Mouse (Mus musculus) CH12.LX (cell line): ENCODE results near the gene Immp2l. TPM values are rescaled to one million over a fixed set of nuclear protein-coding genes. Genes with fewer than 3 reads are reported as not detected.
"Not testable (repeated sequence)": the region's sequence is repeated elsewhere in the genome, so short reads cannot be mapped to it uniquely, and the experiment has no call there.

Experiments used
- DNase-seq: peaks from one replicate; pipeline ENCODE4 v3.0.0-alpha.2; 2013; ENCODE audit errors: extremely low read depth
- H3K27ac ChIP-seq: 2 replicates; pipeline ENCODE4 v1.5.1; 2012; ENCODE audit warnings: low read depth, mild to moderate bottlenecking, control low read depth, moderate library complexity; ENCODE audit not compliant: insufficient read depth
- H3K27me3 ChIP-seq: replicated peaks from 2 replicates; pipeline ENCODE3; 2012; ENCODE audit warnings: inconsistent platforms
- H3K36me3 ChIP-seq, 2 experiments: replicated peaks in 1 of 2; 2 replicates each; pipeline versions ENCODE3 to v1.6.1; 2012; ENCODE audit warnings: inconsistent platforms in 1 of 2, low read length in 1 of 2, mild to moderate bottlenecking in 1 of 2, mixed read lengths in 1 of 2, moderate library complexity in 1 of 2; ENCODE audit not compliant: control insufficient read depth in 1 of 2, insufficient read depth in 1 of 2
- H3K4me1 ChIP-seq, 2 experiments: 2 replicates each; pipeline ENCODE4 v1.6.1; 2012; ENCODE audit warnings: inconsistent platforms in 1 of 2, moderate library complexity in 1 of 2; ENCODE audit not compliant: insufficient read depth in 2 of 2, control insufficient read depth in 1 of 2
- H3K4me2 ChIP-seq: 2 replicates; pipeline ENCODE4 v1.6.1; 2012; ENCODE audit warnings: low read depth, mild to moderate bottlenecking, control low read depth; ENCODE audit not compliant: poor library complexity, insufficient read depth, severe bottlenecking
- H3K4me3 ChIP-seq, 3 experiments: fragments of 150-350 bp in 1 of 3; sonication (generic) in 1 of 3; replicated peaks in 1 of 3; 2 replicates each; pipeline versions ENCODE3 to v1.5.1; 2011 to 2012; ENCODE audit warnings: low read depth in 2 of 3, low read length in 2 of 3, mild to moderate bottlenecking in 2 of 3, moderate library complexity in 2 of 3, control low read depth in 1 of 3, improper control_type of control experiment in 1 of 3, inconsistent platforms in 1 of 3, mixed read lengths in 1 of 3; ENCODE audit not compliant: poor library complexity in 1 of 3
- H3K79me2 ChIP-seq: replicated peaks from 2 replicates; pipeline ENCODE4 v1.6.1; 2012; ENCODE audit warnings: mild to moderate bottlenecking, moderate library complexity; ENCODE audit not compliant: control insufficient read depth, poor library complexity, insufficient read depth, severe bottlenecking; ENCODE audit errors: extremely low read depth
- H3K9ac ChIP-seq: 2 replicates; pipeline ENCODE4 v1.6.1; 2012; ENCODE audit warnings: low read depth, mild to moderate bottlenecking, control low read depth, moderate library complexity; ENCODE audit not compliant: insufficient read depth
- H3K9me3 ChIP-seq: replicated peaks from 2 replicates; pipeline ENCODE3; 2012; ENCODE audit warnings: low read length, inconsistent platforms, mixed read lengths
- CHD1 ChIP-seq: IDR thresholded peaks from 2 replicates; pipeline ENCODE4 v1.6.1; 2012; ENCODE audit warnings: low read depth, low read length, improper control_type of control experiment, inconsistent platforms
- CHD2 ChIP-seq: IDR thresholded peaks from 2 replicates; pipeline ENCODE4 v1.6.1; 2011; ENCODE audit warnings: low read length, improper control_type of control experiment
- ELF1 ChIP-seq: IDR thresholded peaks from 2 replicates; pipeline ENCODE4 v1.6.1; 2014; ENCODE audit warnings: low read depth, mild to moderate bottlenecking, inconsistent platforms, low read length, improper control_type of control experiment
- EP300 ChIP-seq: IDR thresholded peaks from 2 replicates; pipeline ENCODE4 v1.6.1; 2011; ENCODE audit warnings: low read length, improper control_type of control experiment
- ETS1 ChIP-seq: conservative IDR thresholded peaks from 2 replicates; pipeline ENCODE4 v1.6.1; 2012; ENCODE audit warnings: low read depth, mild to moderate bottlenecking, inconsistent platforms, low read length, improper control_type of control experiment, moderate library complexity
- GABPA ChIP-seq: IDR thresholded peaks from 2 replicates; pipeline ENCODE4 v1.6.1; 2012; ENCODE audit warnings: low read depth, low read length, improper control_type of control experiment, inconsistent platforms; ENCODE audit not compliant: insufficient replicate concordance
- HCFC1 ChIP-seq: IDR thresholded peaks from 2 replicates; pipeline ENCODE4 v1.6.1; 2012; ENCODE audit warnings: low read depth, mild to moderate bottlenecking, inconsistent platforms, low read length, improper control_type of control experiment
- JUND ChIP-seq: conservative IDR thresholded peaks from 2 replicates; pipeline ENCODE4 v1.6.1; 2011; ENCODE audit warnings: low read depth, low read length, improper control_type of control experiment
- KAT2A ChIP-seq: IDR thresholded peaks from 2 replicates; pipeline ENCODE4 v1.6.1; 2012; ENCODE audit warnings: low read length, improper control_type of control experiment, inconsistent platforms; ENCODE audit not compliant: insufficient replicate concordance
- MAFK ChIP-seq: IDR thresholded peaks from 2 replicates; pipeline ENCODE4 v1.6.1; 2011; ENCODE audit warnings: low read length, improper control_type of control experiment; ENCODE audit not compliant: insufficient replicate concordance
- MAX ChIP-seq: IDR thresholded peaks from 2 replicates; pipeline ENCODE4 v1.6.1; 2011; ENCODE audit warnings: low read length, improper control_type of control experiment
- MEF2A ChIP-seq: IDR thresholded peaks from 2 replicates; pipeline ENCODE4 v1.6.1; 2014; ENCODE audit warnings: low read depth, mild to moderate bottlenecking, inconsistent platforms, low read length, improper control_type of control experiment, borderline replicate concordance
- MXI1 ChIP-seq: IDR thresholded peaks from 2 replicates; pipeline ENCODE4 v1.6.1; 2011; ENCODE audit warnings: mild to moderate bottlenecking, low read depth, low read length, improper control_type of control experiment
- MYC ChIP-seq: IDR thresholded peaks from 2 replicates; pipeline ENCODE4 v1.6.1; 2011; ENCODE audit warnings: low read depth, mild to moderate bottlenecking, improper control_type of control experiment, low read length
- POLR2AphosphoS2 ChIP-seq: IDR thresholded peaks from 2 replicates; pipeline ENCODE4 v1.6.1; 2011; ENCODE audit warnings: low read depth, low read length, improper control_type of control experiment
- UBTF ChIP-seq: IDR thresholded peaks from 2 replicates; pipeline ENCODE4 v1.6.1; 2012; ENCODE audit warnings: low read depth, mild to moderate bottlenecking, inconsistent platforms, low read length, improper control_type of control experiment, moderate library complexity
- USF2 ChIP-seq: conservative IDR thresholded peaks from 2 replicates; pipeline ENCODE4 v1.6.1; 2011; ENCODE audit warnings: low read depth, low read length, improper control_type of control experiment
- ZKSCAN1 ChIP-seq: IDR thresholded peaks from 2 replicates; pipeline ENCODE4 v1.6.1; 2012; ENCODE audit warnings: low read depth, inconsistent platforms, low read length, improper control_type of control experiment, borderline replicate concordance
- ZMIZ1 ChIP-seq: IDR thresholded peaks from 2 replicates; pipeline ENCODE4 v1.6.1; 2012; ENCODE audit warnings: low read depth, mild to moderate bottlenecking, inconsistent platforms, low read length, improper control_type of control experiment
- ZNF384 ChIP-seq: IDR thresholded peaks from 2 replicates; pipeline ENCODE4 v1.6.1; 2012; ENCODE audit warnings: low read depth, low read length, improper control_type of control experiment, inconsistent platforms
- dilution Hi-C: fragments of 300-500 bp; cut with MboI; formaldehyde crosslinking; loops from 2 replicates; pipeline ENCODE4 v1.14.3; 2020; ENCODE audit warnings: low sequenced_read_pairs; ENCODE audit not compliant: extremely low pct_unique_long_range_greater_than_20kb, extremely low pct_ligation_motif_present
- in situ Hi-C: fragments of 300-500 bp; cut with MboI; formaldehyde crosslinking; loops from 3 replicates; pipeline ENCODE4 v1.14.3; 2019; ENCODE audit warnings: low sequenced_read_pairs, low pct_ligation_motif_present, low pct_unique_long_range_greater_than_20kb, mixed read lengths
- polyA plus RNA-seq: library from polyadenylated mRNA; unstranded; fragments of >175 nt; gene quantifications from 2 replicates; pipeline ENCODE4 v1.2.1, GENCODE M21; 2012; ENCODE audit warnings: low read depth; ENCODE audit not compliant: insufficient read length
- total RNA-seq, 2 experiments: library from RNA; depleted of rRNA; stranded (reverse); fragments of 300-350 nt in 1 of 2; fragments of >200 nt in 1 of 2; gene quantifications; 2 replicates each; pipeline ENCODE4 v1.2.3; 2012 to 2014

Gene Immp2l
- total and polyA plus RNA-seq, 3 experiments = 4.8 to 16.5 (median 9.9) TPM

DNA sequence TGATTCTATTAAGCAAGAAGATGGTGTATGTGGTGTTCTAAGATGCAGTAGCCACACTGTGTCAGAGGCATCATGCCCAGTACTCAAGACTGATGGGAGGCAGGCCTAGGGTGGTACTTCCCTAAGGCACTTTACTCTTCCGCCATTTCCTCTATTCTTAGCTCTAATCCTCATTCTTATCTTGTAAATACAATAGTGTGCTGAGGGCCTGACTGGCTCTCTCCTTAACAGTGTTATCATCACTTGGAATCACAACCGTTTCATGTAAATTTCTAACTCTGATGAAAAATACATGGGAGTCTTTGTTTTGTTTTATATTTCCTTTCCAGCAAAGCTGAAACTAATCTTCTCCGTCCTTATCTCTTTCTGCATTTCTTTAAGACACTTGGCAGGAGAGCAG, 750.1 kb downstream of the Immp2l start:
- no peak overlapping the region for H3K9ac ChIP-seq
- DNase-seq = no peak
- TF ChIP-seq ETS1 (no peak), ZMIZ1 (no peak), MXI1 (no peak), POLR2AphosphoS2 (no peak), GABPA (no peak), HCFC1 (no peak), MAX (no peak), USF2 (no peak), ZKSCAN1 (no peak), JUND (no peak), EP300 (no peak), ELF1 (no peak), UBTF (no peak), CHD1 (no peak)
- no peaks in the 10 kb centered on the region for H3K79me2 ChIP-seq
- in situ Hi-C loops (no loop called here), dilution Hi-C loops (no loop called here)
- H3K4me2 ChIP-seq = no peak overlapping the region
- no peaks in the 10 kb centered on the region for H3K9me3 ChIP-seq
- H3K36me3 ChIP-seq = no peaks in the 10 kb centered on the region
- H3K4me3 ChIP-seq = no peak overlapping the region
- H3K27me3 ChIP-seq = no peaks in the 10 kb centered on the region
- H3K4me1 ChIP-seq = no peaks in the 10 kb centered on the region
- no peak overlapping the region for H3K27ac ChIP-seq

DNA sequence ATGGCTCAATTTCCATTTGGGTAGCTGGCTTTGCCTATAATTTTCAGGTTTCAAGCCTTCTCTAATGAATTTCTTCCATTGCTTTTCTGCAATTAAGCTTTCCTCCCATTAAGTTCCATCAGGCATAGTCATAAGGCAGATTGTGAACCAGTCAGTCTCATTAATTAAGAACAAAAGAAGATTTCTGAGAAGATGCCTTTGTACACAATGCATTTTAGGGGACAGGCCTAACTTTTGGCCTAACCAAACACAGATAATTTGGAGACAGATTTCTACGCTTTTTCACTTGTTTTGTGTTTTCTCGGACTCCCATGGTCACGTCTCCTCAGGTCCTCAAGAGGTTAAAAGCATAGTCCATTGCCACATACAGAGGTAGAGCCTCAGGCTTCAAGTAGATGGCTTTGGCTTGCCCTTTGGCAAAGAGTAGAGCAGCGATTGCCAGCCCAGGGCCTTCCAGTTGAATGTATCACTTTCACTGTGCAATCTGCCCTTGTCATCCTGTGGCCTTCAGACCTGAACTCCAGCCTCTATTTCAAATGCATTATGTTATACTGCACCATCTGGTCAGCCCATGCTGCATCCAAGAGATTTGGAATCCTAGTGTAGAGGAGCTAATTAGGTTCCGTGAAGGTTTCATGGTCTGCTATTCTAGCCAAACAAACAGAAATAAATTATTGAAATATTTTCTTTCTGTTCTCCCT, 750.9 kb downstream of the Immp2l start:
- no peak overlapping the region for H3K9ac ChIP-seq
- no peak overlapping the region for H3K4me2 ChIP-seq
- no peak overlapping the region for H3K27ac ChIP-seq
- dilution Hi-C loops = no loop called here
- H3K4me1 ChIP-seq = no peaks in the 10 kb centered on the region
- H3K36me3 ChIP-seq = no peaks in the 10 kb centered on the region
- DNase-seq = no peak
- H3K27me3 ChIP-seq = no peaks in the 10 kb centered on the region
- in situ Hi-C loops = no loop called here
- no peaks in the 10 kb centered on the region for H3K9me3 ChIP-seq
- no peak overlapping the region for H3K4me3 ChIP-seq
- TF ChIP-seq MXI1 = no peak
- TF ChIP-seq EP300 = no peak
- TF ChIP-seq ZMIZ1 = no peak
- TF ChIP-seq JUND = no peak
- TF ChIP-seq ZNF384 = no peak
- TF ChIP-seq GABPA = no peak
- TF ChIP-seq MAFK = no peak
- TF ChIP-seq MYC = no peak
- no peak for TF ChIP-seq MEF2A
- no peak for TF ChIP-seq KAT2A
- no peak for TF ChIP-seq CHD2
- TF ChIP-seq USF2 = no peak
- no peaks in the 10 kb centered on the region for H3K79me2 ChIP-seq

- H3K27me3 ChIP-seq, in situ Hi-C loops, H3K27ac ChIP-seq, DNase-seq, dilution Hi-C loops, H3K9ac ChIP-seq, H3K36me3 ChIP-seq, H3K4me3 ChIP-seq, H3K79me2 ChIP-seq, H3K9me3 ChIP-seq, H3K4me1 ChIP-seq, H3K4me2 ChIP-seq: not testable (repeated sequence)
These were observed 753.9 kb downstream of the Immp2l start for GRCm38 (mm10) chr12:41777762-41778161.

DNA sequence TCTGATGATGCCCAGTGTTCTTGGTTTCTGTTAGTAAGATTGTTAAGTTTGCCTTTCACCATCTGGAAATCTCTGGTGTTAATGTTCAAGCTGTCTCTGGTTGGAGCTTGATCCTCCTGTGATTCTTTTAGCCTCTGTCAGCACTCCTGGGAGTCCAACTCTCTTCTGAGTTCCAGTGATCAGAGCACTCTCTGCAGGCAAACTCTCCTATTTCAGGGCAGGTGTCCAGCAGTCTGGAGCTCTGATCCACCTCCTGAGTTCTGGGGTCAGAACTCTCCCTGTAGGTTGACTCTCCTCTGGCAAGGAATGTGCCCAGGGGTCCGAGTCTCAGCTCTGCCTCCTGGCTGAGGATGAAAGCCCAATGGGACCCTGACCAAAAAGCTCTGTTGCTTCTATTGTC, 769.8 kb downstream of the Immp2l start:
- H3K4me2 ChIP-seq, DNase-seq, H3K9ac ChIP-seq, H3K36me3 ChIP-seq, H3K27me3 ChIP-seq, H3K4me3 ChIP-seq, dilution Hi-C loops, H3K79me2 ChIP-seq, H3K27ac ChIP-seq, H3K4me1 ChIP-seq, in situ Hi-C loops, H3K9me3 ChIP-seq: not testable (repeated sequence)
